Mouse (Mus musculus) kidney, postnatal 36 days (tissue): Measurements from ENCODE around the gene Smtnl2.
A peak's percentile ranks its signal among the peaks of the same experiment; 100 is the strongest.

Experiments used
- DNase-seq, 2 experiments: peaks; one replicate each; pipeline ENCODE4 v3.0.0; 2021 to 2022; ENCODE audit warnings: mixed read lengths in 2 of 2

The Smtnl2 gene

DNA sequence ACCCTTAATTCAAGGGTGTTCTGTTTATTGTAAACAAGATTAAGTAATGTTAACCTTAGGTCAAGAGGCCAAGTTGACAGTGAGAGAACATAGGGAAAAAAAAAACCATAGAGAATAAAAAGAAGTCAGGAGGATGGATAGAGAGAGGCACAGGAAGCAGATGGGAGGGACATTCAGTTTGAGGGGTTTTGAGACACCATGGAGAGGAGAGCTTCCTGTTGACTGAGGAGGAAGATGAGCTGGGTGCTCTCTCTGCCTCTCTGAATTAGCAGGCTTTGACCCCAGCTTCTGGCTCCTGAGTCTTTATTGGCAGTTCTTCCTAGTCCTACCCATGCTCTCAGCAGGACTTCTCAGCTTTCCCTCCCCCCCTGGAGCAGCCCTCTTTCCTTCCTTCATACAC is 13.7 kb upstream of the Smtnl2 start:
- DNase-seq = no peak

- no peak for DNase-seq
Observed at GRCm38 (mm10) chr11:72423686-72424085, 12.2 kb upstream of the Smtnl2 start.

DNA sequence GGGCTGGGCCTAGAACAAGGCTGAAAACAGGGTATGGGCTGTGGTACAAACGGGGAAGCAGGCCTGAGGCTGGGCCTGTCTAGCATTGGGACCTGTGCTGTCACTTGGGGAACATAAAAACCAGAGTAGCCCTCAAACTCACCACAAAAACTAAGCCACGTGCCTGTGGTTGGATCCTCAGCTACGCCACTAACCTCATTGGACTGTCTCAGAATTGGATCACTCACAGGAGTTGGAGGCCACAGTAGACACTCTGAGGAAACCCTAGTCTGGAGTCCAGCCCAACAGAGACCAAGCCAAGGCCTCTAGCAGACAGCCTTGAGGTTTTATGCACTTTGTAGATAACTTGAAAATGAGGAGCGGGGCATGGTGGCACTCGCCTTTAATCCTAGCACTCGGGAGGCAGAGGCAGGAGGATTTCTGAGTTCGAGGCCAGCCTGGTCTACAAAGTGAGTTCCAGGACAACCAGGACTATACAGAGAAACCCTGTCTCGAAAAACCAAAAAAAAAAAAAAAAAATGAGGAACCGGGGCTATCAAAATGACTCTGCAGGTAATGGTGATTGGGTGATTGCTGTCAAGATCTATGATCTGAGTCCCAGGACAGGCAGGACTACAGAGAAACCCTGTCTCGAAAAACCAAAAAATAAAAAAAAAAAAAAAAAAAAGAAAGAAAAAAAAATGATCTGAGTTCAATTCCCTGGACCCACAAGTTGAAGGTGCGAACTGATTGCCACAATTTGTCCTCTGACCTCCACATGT is 10.2 kb upstream of the Smtnl2 start:
- no peak for DNase-seq

DNA sequence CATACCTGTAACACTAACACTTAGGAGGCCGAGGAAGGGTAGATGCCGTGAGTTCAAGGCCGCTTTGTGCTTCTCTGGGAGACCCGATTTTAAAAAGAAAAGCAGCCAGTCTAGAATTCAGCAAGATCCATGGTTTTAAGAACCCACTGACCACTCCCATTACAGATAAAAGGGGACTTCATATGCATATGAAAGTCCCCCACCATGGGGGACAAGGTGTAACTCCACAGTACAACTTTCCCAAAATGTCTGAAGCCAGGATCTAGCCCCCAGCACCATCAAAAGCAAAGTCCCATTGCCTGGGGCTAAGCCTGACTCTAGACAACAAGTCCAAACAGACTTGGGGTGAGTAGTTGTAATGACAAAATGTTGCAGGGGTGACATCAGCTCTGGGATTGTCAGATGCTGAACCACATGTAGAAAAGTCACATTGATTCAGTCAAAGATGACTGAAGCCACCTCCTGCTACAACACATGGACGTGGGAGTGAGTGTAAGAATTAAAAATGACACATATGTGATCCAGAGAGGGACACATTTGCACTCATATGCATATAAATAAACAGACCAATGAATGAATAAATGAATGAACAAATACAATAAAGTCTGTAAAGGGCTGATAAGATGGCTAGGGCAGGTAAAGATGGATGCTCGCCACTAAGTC is 9.1 kb upstream of the Smtnl2 start:
- DNase-seq = no peak

- DNase-seq = no peak
Observed at GRCm38 (mm10) chr11:72419006-72419405, 7.5 kb upstream of the Smtnl2 start.

- peak; percentile 84 to 86 for DNase-seq
Observed at GRCm38 (mm10) chr11:72418227-72418626, 6.7 kb upstream of the Smtnl2 start.

- no peak for DNase-seq
Observed at GRCm38 (mm10) chr11:72417376-72417775, 5.9 kb upstream of the Smtnl2 start.

- no peak for DNase-seq
Observed at GRCm38 (mm10) chr11:72416666-72417065, 5.2 kb upstream of the Smtnl2 start.

DNA sequence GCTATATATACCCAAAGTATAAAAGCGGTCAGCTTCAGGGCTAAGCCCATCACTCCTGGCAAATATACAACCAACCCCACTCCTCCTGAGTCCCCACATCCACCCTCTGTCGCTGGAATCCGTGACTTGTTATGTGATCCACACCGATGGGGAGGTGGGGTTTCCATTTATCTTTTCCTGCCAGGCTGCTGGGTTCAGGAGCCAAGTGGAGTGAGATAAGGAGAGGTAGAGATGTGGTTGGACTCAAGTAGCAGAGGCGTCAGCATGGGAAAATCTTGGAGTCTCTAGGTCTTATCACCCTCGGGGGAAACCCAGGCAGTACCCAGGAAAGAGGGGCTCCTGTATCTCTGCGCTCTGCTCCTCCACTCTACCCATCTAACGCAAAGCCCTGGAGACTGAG is 3.6 kb upstream of the Smtnl2 start:
- no peak for DNase-seq

DNA sequence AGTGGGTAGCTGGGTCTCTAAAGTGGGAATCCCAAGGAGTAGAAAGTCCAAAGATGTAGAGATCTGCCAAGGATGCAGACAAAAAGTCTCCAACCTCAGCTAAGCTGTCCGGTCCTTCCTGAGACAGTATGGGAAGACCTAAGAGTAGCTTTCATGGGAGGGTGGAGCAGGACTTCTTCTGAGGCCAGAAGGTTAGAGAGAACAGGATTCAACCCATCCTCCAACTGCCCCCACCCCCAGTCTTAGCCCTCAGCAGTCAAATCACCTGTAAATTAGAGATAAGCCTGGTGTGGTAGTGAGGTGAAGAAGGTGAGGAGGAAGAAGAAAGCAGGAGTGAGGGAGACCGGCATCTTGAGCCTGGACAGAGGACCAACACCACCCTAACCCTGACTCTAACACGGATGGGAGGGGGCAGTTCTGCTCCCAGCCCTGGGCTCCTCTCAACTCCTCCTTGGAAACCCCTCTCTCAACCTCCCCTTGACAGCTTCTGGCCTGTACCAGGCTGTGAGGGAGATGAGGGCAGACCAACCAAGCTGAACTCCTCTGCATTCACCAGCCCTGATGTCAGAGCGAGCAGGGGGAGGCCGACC is 2.2 kb upstream of the Smtnl2 start:
- DNase-seq = no peak

DNA sequence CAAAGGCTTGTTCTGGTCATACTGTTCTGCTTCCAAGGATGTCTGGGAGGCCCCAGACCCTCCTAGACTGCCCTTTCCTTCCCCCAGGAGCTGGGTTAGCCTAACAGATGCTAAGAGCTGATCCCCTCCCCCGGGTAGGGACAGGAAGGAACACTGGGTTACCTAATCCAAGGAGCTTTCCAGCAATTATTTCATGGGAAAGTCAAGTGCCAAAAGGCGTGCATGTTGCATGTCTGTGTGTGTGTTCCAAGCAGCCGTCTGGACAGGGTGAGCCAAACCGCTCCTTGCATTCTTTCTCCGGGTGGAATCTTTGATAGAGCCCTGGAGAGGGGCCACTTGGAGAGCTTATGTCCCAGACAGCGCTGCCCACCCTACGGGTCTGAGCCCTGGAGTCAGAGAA is 1.5 kb upstream of the Smtnl2 start:
- no peak for DNase-seq

- no peak for DNase-seq
Observed at GRCm38 (mm10) chr11:72411945-72412344, 432 bp upstream of the Smtnl2 start.

DNA sequence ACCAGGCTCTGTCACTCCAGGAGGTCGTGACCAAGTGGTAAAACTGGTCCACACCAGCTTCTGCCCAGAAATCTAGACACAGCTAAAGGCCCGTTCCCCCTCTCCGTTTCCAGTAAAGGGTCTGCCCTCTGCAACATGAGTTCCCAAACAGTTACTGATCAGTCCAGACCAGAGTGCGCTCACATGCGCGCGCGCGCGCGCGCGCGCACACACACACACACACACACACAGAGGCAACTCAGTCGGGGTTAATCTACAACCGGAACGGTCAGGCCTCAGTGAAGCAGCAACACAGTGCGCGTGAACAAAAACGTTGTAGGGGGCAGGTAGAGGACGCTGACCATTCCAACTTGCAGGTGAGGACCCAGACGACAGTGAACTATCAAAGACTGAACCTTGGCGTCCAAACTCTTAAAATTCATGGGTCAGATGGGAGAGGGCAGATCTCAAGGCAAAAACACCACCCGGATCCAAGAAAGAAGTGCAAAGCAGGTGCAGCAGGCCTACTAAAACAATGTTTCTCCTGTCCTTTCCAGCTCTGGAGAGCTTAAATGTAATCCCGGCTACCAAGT is 906 bp downstream of the Smtnl2 start:
- peak; percentile 87 to 91 for DNase-seq

DNA sequence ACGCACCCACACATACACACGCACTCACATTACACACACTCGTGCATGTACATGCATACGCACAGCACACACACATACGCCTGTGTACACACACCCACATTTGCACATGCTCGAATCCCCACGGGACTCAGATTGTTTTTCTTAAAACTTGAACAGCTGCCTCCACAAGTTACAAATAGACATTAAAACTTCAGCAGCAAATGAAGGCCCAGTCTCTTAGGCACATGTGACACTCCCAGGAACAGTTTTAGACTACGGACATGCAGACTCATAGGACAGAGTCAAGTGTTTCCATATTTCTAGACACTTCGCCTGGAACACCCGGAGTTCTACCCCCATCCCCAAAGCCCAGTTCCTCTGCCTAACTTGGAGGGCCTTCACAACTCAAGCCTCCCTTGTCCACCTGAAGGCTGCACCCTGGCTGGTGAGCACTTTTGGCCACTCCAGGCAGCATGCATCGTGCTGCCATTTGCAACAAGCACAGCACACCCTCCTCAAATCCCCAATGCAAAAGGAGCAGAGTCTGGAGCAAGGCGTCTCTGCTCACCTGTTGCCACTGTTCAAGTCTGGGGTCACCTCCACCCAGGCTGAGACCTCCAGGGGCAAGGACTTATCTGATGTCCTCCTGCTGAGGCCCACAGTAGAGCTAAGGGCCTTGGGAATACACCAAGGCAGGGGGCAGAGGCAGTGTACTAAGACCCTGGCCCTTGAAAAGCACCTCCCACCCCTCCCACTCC is 1.7 kb downstream of the Smtnl2 start:
- no peak for DNase-seq

DNA sequence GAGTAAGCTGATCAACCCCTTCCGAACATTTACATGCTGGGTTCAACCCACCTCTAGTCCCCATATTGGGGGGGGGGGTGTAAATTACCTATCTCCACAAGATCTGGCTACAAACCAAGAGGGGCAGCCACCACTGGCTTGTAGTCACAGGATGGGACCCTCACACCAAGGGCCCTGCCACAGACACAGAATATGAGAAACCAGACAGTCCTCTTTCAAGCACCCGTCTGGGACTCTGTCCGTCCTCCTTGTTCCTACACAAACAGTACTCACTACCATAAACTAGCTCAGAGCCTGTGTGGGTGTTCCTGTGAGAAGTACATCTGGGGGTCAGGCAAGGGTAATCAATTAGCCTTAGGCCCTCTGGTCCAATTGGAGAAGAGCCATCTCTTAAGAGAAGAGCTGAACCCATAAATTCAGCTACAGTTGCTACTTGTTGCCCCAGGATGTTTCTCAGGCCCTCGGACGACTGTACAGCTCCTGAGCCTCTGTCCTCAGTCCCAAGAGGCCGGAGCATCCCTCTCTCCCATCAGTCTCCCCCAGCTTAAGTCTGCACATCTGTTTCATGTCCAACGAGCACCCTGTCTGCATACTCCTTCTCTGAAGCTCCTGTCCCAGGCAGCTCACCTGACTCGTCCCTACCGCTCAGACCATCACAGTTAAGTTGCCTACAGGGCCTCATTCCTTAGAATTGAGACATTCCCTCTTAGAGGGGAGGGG is 2.9 kb downstream of the Smtnl2 start:
- DNase-seq = no peak

GRCm38 (mm10) chr11:72407574-72407973 is 3.9 kb downstream of the Smtnl2 start:
- DNase-seq = no peak

GRCm38 (mm10) chr11:72407081-72407480 is 4.4 kb downstream of the Smtnl2 start:
- DNase-seq = no peak

DNA sequence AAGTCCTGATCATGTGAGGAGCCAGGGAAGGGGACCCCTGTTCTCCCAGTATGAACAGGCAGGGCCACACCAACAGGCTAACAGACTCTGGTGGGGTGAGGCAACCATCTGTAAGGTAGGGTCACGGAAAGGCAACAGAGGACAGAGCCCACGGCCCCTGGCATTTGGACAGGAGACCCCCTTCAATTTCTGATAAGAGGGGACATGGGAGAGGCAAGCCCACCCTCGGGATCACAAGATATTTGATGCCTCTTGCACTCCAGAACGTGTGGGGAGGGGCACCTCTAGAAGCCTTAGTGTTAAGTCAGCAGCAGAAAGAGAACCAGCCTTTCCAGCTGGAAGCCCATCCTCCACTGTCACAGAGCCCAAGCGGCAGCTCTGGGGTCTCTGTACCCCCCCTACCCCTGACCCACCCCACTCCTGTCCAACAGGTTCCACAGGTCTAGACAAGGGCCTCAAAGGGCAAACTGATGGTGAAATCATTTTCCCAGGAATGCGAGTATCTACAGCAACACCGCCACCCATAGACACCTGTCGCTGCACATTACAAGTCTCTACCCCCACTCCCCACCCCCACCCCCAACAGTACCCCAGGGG is 5.3 kb downstream of the Smtnl2 start:
- DNase-seq = no peak

- no peak for DNase-seq
Observed at GRCm38 (mm10) chr11:72405532-72405931, 6.0 kb downstream of the Smtnl2 start.

GRCm38 (mm10) chr11:72402969-72403368 is 8.5 kb downstream of the Smtnl2 start:
- DNase-seq = no peak

DNA sequence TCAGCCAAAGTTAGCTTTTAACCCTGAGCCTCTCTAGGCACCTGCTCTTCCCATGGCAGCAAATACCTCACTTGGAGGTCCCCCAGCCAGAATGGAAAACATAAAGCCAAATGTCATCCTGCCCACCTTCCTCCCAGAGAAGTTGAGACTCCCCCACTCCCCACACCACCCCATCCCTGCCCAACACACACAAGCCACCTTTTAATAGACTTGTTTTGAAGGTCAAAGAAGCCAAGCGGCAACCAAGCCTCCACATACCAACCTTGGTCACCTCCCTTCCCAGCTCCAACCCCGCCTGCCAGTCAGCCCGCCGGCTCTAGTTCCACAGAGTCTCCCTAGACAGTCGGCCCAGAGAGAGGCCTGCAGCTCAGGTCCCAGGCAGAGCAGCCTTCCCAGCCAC is 9.5 kb downstream of the Smtnl2 start:
- DNase-seq = peak; percentile 66 to 67

DNA sequence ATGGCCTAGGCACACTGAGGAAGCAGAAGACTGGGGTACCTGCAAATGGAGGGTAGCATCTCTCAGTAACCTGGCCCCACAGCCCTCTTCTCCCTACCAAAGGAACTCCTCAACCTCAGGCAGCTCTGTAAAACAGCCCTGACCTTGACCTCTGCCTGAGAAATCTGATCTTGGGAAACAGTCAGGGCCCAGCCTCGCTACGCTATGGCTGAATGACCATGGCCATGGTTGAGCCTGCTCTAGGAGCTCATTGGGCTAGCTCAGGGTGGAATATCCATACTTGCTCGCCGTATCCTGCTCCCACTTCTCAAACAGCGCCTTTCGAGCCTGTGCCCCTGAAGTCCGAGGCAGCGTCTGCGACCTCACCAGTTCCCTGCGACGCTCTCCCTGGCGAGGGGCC is 10.4 kb downstream of the Smtnl2 start:
- peak; percentile 52 to 62 for DNase-seq
